Comparison of ENCODE assay signal across 17 mouse cellular contexts in genomic region chr7:102258753-102259152, GRCm38 (mm10). TPM values are rescaled to one million over a fixed set of nuclear protein-coding genes. Genes with fewer than 3 reads are reported as not detected.
DNase-seq lines count a peak whose midpoint lies in the region; ATAC-seq and TF ChIP-seq lines count a peak whose summit lies in the region.
"Had no signal": no experiment of that assay in that cellular context is flagged by ENCODE, and none has a peak within 500 bp of the region (broad histone marks: within the 10 kb centered on the region; RNA-seq: fewer than 3 reads in every experiment).

No protein-coding gene starts in this region.

- no peaks in the 10 kb centered on the region for H3K79me2 ChIP-seq in MEL (ENCODE audit: control insufficient read depth, insufficient read depth, low read length, poor library complexity)

- peaks cover 7% of the 10 kb centered on the region in 2 experiments for H3K4me1 ChIP-seq in liver, embryonic 14.5 days (replicated peaks; ENCODE audit: control insufficient read depth in 2 of 2, insufficient read depth in 2 of 2, low read length in 1 of 2)
- peaks cover 2% of the 10 kb centered on the region; the same call in 1 of the 2 replicates for H3K4me1 ChIP-seq in liver, embryonic 11.5 days (replicated peaks; ENCODE audit: control insufficient read depth, insufficient read depth, low read length)
- H3K4me1 ChIP-seq in MEL (ENCODE audit: control insufficient read depth in 1 of 2, insufficient read depth in 2 of 2, low read length in 2 of 2), result peaks cover 8 to 10% of the 10 kb centered on the region in 2 experiments; a peak in 3 of 4 replicates
- H3K4me1 ChIP-seq in midbrain, embryonic 10.5 days, result no peaks in the 10 kb centered on the region
- H3K4me1 ChIP-seq: embryonic facial prominence, embryonic 13.5 days; forebrain, embryonic 10.5 days; forebrain, embryonic 13.5 days; heart, embryonic 13.5 days had no signal

- H3K27ac ChIP-seq in gastrocnemius, adult 2 months, result peak overlapping the region; percentile 56
- H3K27ac ChIP-seq in liver, embryonic 14.5 days, result no peak overlapping the region
- no peak overlapping the region for H3K27ac ChIP-seq in liver, embryonic 11.5 days (ENCODE audit: low read depth, low read length)
- peak overlapping the region; percentile 47 for H3K27ac ChIP-seq in MEL (ENCODE audit: control insufficient read depth, low read depth, low read length)
- no peak overlapping the region for H3K27ac ChIP-seq in midbrain, embryonic 10.5 days (replicated peaks)
- H3K27ac ChIP-seq: embryonic facial prominence, embryonic 10.5 days; embryonic facial prominence, embryonic 13.5 days; forebrain, embryonic 10.5 days; forebrain, embryonic 13.5 days; heart, embryonic 13.5 days; hindbrain, embryonic 14.5 days; hindbrain, postnatal 0 days had no signal

- no peak for DNase-seq in gastrocnemius, adult 2 months
- DNase-seq in gastrocnemius, postnatal 10 days, result no peak
- DNase-seq in liver, embryonic 14.5 days (ENCODE audit: low read depth in 3 of 3, low spot score in 3 of 3), result no peak
- no peak for DNase-seq in liver, embryonic 11.5 days (ENCODE audit: low spot score)
- DNase-seq in MEL (ENCODE audit: low read depth, low spot score), result peak; percentile 64
- no peak for DNase-seq in midbrain, embryonic 10.5 days (ENCODE audit: low spot score)

- ATAC-seq in liver, embryonic 14.5 days (ENCODE audit: insufficient read depth), result 0 out of 2 replicates have a peak, but pooled peaks have one; percentile 32
- no peak for ATAC-seq in liver, embryonic 11.5 days (replicated peaks; ENCODE audit: low FRiP score)
- ATAC-seq in erythroid progenitor cell, adult 5-6 weeks (replicated peaks; ENCODE audit: low FRiP score, poor library complexity, severe bottlenecking), result 0 out of 2 replicates have a peak, but pooled peaks have one; percentile 31

- no peak for TF ChIP-seq RAD21 in MEL (IDR thresholded peaks at IDR 0.05; ENCODE audit: low read depth, low read length)

- no peaks in the 10 kb centered on the region for H3K27me3 ChIP-seq in liver, embryonic 14.5 days (ENCODE audit: control insufficient read depth, insufficient read depth, low read length)
- no peaks in the 10 kb centered on the region for H3K27me3 ChIP-seq in liver, embryonic 11.5 days (replicated peaks; ENCODE audit: control insufficient read depth, insufficient read depth, low read length)
- H3K27me3 ChIP-seq in MEL (ENCODE audit: control insufficient read depth in 1 of 2, insufficient read depth in 2 of 2, low read length in 2 of 2), result no peaks in the 10 kb centered on the region
- no peaks in the 10 kb centered on the region for H3K27me3 ChIP-seq in midbrain, embryonic 10.5 days (ENCODE audit: low read depth, poor library complexity, severe bottlenecking)
- H3K27me3 ChIP-seq: CH12.LX; embryonic facial prominence, embryonic 13.5 days; forebrain, embryonic 13.5 days; heart, embryonic 13.5 days had no signal

- no peak overlapping the region for H3K4me3 ChIP-seq in gastrocnemius, adult 2 months
- H3K4me3 ChIP-seq in liver, embryonic 14.5 days (ENCODE audit: insufficient read depth in 1 of 2, low read depth in 2 of 2, low read length in 2 of 2), result no peak overlapping the region
- H3K4me3 ChIP-seq in liver, embryonic 11.5 days (ENCODE audit: low read depth, low read length), result no peak overlapping the region
- H3K4me3 ChIP-seq in MEL (ENCODE audit: control insufficient read depth in 1 of 2, insufficient read depth in 1 of 2, low read depth in 2 of 2, low read length in 2 of 2), result no peak overlapping the region
- no peak overlapping the region for H3K4me3 ChIP-seq in midbrain, embryonic 10.5 days
- H3K4me3 ChIP-seq: embryonic facial prominence, embryonic 10.5 days; embryonic facial prominence, embryonic 13.5 days; erythroblast, embryonic 14.5 days; forebrain, embryonic 10.5 days; forebrain, embryonic 13.5 days; heart, embryonic 13.5 days had no signal

- no peak overlapping the region for H3K9ac ChIP-seq in liver, embryonic 14.5 days (replicated peaks)
- no peak overlapping the region for H3K9ac ChIP-seq in liver, embryonic 11.5 days (ENCODE audit: low read depth, low read length)
- H3K9ac ChIP-seq in MEL (ENCODE audit: control insufficient read depth, low read depth, low read length, poor library complexity, severe bottlenecking), result peak overlapping the region; percentile 31; the same call in 1 of the 2 replicates
- H3K9ac ChIP-seq: embryonic facial prominence, embryonic 13.5 days; forebrain, embryonic 13.5 days; heart, embryonic 13.5 days; hindbrain, embryonic 14.5 days had no signal

- H3K36me3 ChIP-seq in liver, embryonic 14.5 days (replicated peaks; ENCODE audit: control insufficient read depth, insufficient read depth, low read depth), result no peaks in the 10 kb centered on the region
- H3K36me3 ChIP-seq in liver, embryonic 11.5 days (ENCODE audit: control insufficient read depth, insufficient read depth, low read length), result no peaks in the 10 kb centered on the region
- H3K36me3 ChIP-seq in MEL (ENCODE audit: control insufficient read depth in 1 of 2, insufficient read depth in 2 of 2, low read length in 2 of 2), result peaks cover 0 to 10% of the 10 kb centered on the region in 2 experiments; a peak in 2 of 4 replicates
- no peaks in the 10 kb centered on the region for H3K36me3 ChIP-seq in midbrain, embryonic 10.5 days
- H3K36me3 ChIP-seq: embryonic facial prominence, embryonic 10.5 days; embryonic facial prominence, embryonic 13.5 days; forebrain, embryonic 10.5 days; G1E; heart, embryonic 13.5 days had no signal

- TF ChIP-seq POLR2A in MEL (IDR thresholded peaks at IDR 0.05; ENCODE audit: control insufficient read depth in 1 of 2, insufficient read depth in 1 of 2, low read depth in 1 of 2, low read length in 2 of 2, poor library complexity in 1 of 2), result no peak

- intact Hi-C loops in gastrocnemius, adult 2 months (cut with DNase I), result loop anchor here (1.0 kb wide), 1 partner anchor 159 kb away; no protein-coding TSS in a partner anchor

- TF ChIP-seq EP300 in liver, embryonic 14.5 days (IDR thresholded peaks at IDR 0.05; ENCODE audit: low read depth), result no peak
- peak in 1 of 2 experiments; percentile 22; a peak in 1 of 4 replicates for TF ChIP-seq EP300 in MEL (IDR thresholded peaks at IDR 0.05; ENCODE audit: low read depth in 1 of 2, low read length in 2 of 2)

- H3K9me3 ChIP-seq in liver, embryonic 14.5 days (ENCODE audit: control insufficient read depth, low read length), result no peaks in the 10 kb centered on the region
- H3K9me3 ChIP-seq in liver, embryonic 11.5 days (ENCODE audit: control insufficient read depth, low read length), result no peaks in the 10 kb centered on the region
- H3K9me3 ChIP-seq in MEL (replicated peaks; ENCODE audit: insufficient read depth, low read length), result no peaks in the 10 kb centered on the region
- no peaks in the 10 kb centered on the region for H3K9me3 ChIP-seq in midbrain, embryonic 10.5 days (replicated peaks)
- H3K9me3 ChIP-seq: embryonic facial prominence, embryonic 10.5 days; embryonic facial prominence, embryonic 13.5 days; forebrain, embryonic 10.5 days; forebrain, embryonic 13.5 days; G1E; heart, embryonic 13.5 days had no signal

- no peak overlapping the region for H3K4me2 ChIP-seq in liver, embryonic 14.5 days (ENCODE audit: low read depth)
- H3K4me2 ChIP-seq in liver, embryonic 11.5 days, result no peak overlapping the region
- H3K4me2 ChIP-seq: embryonic facial prominence, embryonic 13.5 days; forebrain, embryonic 13.5 days; heart, embryonic 13.5 days; hindbrain, embryonic 14.5 days had no signal

- 36% methylated on average over 3 of the region's 3 CpGs for WGBS in liver, embryonic 14.5 days (ENCODE audit: insufficient replicate concordance)
- WGBS in liver, embryonic 11.5 days, result 60% methylated on average over 3 of the region's 3 CpGs
- WGBS in midbrain, embryonic 10.5 days, result 88% methylated on average over 3 of the region's 3 CpGs

- no peak for TF ChIP-seq CTCF in gastrocnemius, adult 2 months (IDR thresholded peaks at IDR 0.05)
- no peak for TF ChIP-seq CTCF in liver, embryonic 14.5 days (IDR thresholded peaks at IDR 0.05; ENCODE audit: low read depth)
- TF ChIP-seq CTCF in MEL (IDR thresholded peaks at IDR 0.05 in 2 of 3, conservative IDR thresholded peaks at IDR 0.05 in 1 of 3; ENCODE audit: control insufficient read depth in 1 of 3, insufficient read depth in 1 of 3, low read depth in 2 of 3, low read length in 3 of 3, poor library complexity in 1 of 3, severe bottlenecking in 1 of 3), result no peak

RNA-seq across cellular contexts. Expression of gene Rhog, which starts 2.9 kb away (rescaled TPM):
- 10 to 100 TPM; 14.7 to 17.0 TPM for total RNA-seq in gastrocnemius, adult 2 months (2021)
- total RNA-seq in gastrocnemius, postnatal 10 days (2021), result 10 to 100 TPM; 23.9 to 30.1 TPM
- 31.4 and 35.9 TPM in 2 replicates for polyA plus RNA-seq in liver, embryonic 14.5 days (2012; rRNA removed)
- polyA plus RNA-seq in liver, embryonic 14.5 days (2014; fragmentation: Nextera tagmentation; extraction: Ambion mirVana), result 53.4 and 55.6 TPM in 2 replicates
- polyA plus RNA-seq in liver, embryonic 11.5 days (2014; fragmentation: Nextera tagmentation; extraction: Ambion mirVana), result 76.8 and 81.1 TPM in 2 replicates
- total RNA-seq in MEL (2012; rRNA removed), result 24.1 and 33.3 TPM in 2 replicates
- polyA plus RNA-seq in MEL (2012; ENCODE audit: insufficient read depth in 1 of 2, insufficient read length in 2 of 2, low read depth in 1 of 2, low replicate concordance in 2 of 2, missing spikeins in 1 of 2), result 100 to 1,000 TPM; 347 to 425 TPM
- total RNA-seq in erythroid progenitor cell, adult 5-6 weeks (2015; ENCODE audit: low replicate concordance), result 125 and 176 TPM in 2 replicates
- 27.1 and 35.6 TPM in 2 replicates for total RNA-seq in erythroid progenitor cell, adult 5-6 weeks (2017; ENCODE audit: low replicate concordance)
- 34.8 and 34.9 TPM in 2 replicates for polyA plus RNA-seq in midbrain, embryonic 10.5 days (2016; fragmentation: Nextera tagmentation; extraction: Ambion mirVana)

RNA-seq across cellular contexts. Expression of gene Stim1, which starts 8.9 kb away (rescaled TPM):
- total RNA-seq in gastrocnemius, adult 2 months (2021), result 100 to 1,000 TPM; 156 to 196 TPM
- total RNA-seq in gastrocnemius, postnatal 10 days (2021), result 100 to 1,000 TPM; 219 to 233 TPM
- 6.9 and 7.9 TPM in 2 replicates for polyA plus RNA-seq in liver, embryonic 14.5 days (2012; rRNA removed)
- polyA plus RNA-seq in liver, embryonic 14.5 days (2014; fragmentation: Nextera tagmentation; extraction: Ambion mirVana), result 9.3 and 11.2 TPM in 2 replicates
- 22.0 and 23.3 TPM in 2 replicates for polyA plus RNA-seq in liver, embryonic 11.5 days (2014; fragmentation: Nextera tagmentation; extraction: Ambion mirVana)
- total RNA-seq in MEL (2012; rRNA removed), result 26.1 and 28.2 TPM in 2 replicates
- 10 to 100 TPM in 1 of 2 experiments, not detected in 1; 65.0 TPM for polyA plus RNA-seq in MEL (2012; ENCODE audit: insufficient read depth in 1 of 2, insufficient read length in 2 of 2, low read depth in 1 of 2, low replicate concordance in 2 of 2, missing spikeins in 1 of 2)
- 28.9 and 31.7 TPM in 2 replicates for total RNA-seq in erythroid progenitor cell, adult 5-6 weeks (2015; ENCODE audit: low replicate concordance)
- total RNA-seq in erythroid progenitor cell, adult 5-6 weeks (2017; ENCODE audit: low replicate concordance), result 45.2 and 72.3 TPM in 2 replicates
- 11.7 and 12.4 TPM in 2 replicates for polyA plus RNA-seq in midbrain, embryonic 10.5 days (2016; fragmentation: Nextera tagmentation; extraction: Ambion mirVana)

RNA-seq across cellular contexts. Expression of gene Pgap2, which starts 48.7 kb away (rescaled TPM):
- 10 to 100 TPM; 27.2 to 29.4 TPM for total RNA-seq in gastrocnemius, adult 2 months (2021)
- 10 to 100 TPM; 35.9 to 40.7 TPM for total RNA-seq in gastrocnemius, postnatal 10 days (2021)
- 14.5 and 15.4 TPM in 2 replicates for polyA plus RNA-seq in liver, embryonic 14.5 days (2012; rRNA removed)
- polyA plus RNA-seq in liver, embryonic 14.5 days (2014; fragmentation: Nextera tagmentation; extraction: Ambion mirVana), result 18.0 and 20.2 TPM in 2 replicates
- polyA plus RNA-seq in liver, embryonic 11.5 days (2014; fragmentation: Nextera tagmentation; extraction: Ambion mirVana), result 40.0 and 45.5 TPM in 2 replicates
- 21.1 and 29.2 TPM in 2 replicates for total RNA-seq in MEL (2012; rRNA removed)
- 10 to 100 TPM in 1 of 2 experiments, not detected in 1; 91.1 TPM for polyA plus RNA-seq in MEL (2012; ENCODE audit: insufficient read depth in 1 of 2, insufficient read length in 2 of 2, low read depth in 1 of 2, low replicate concordance in 2 of 2, missing spikeins in 1 of 2)
- 15.1 and 31.4 TPM in 2 replicates for total RNA-seq in erythroid progenitor cell, adult 5-6 weeks (2015; ENCODE audit: low replicate concordance)
- total RNA-seq in erythroid progenitor cell, adult 5-6 weeks (2017; ENCODE audit: low replicate concordance), result 6.5 and 16.3 TPM in 2 replicates
- 48.7 and 49.2 TPM in 2 replicates for polyA plus RNA-seq in midbrain, embryonic 10.5 days (2016; fragmentation: Nextera tagmentation; extraction: Ambion mirVana)

RNA-seq across cellular contexts. Expression of gene Nup98, which starts 48.8 kb away (rescaled TPM):
- total RNA-seq in gastrocnemius, adult 2 months (2021), result 10 to 100 TPM; 27.0 to 28.0 TPM
- 10 to 100 TPM; 25.1 to 31.5 TPM for total RNA-seq in gastrocnemius, postnatal 10 days (2021)
- 7.0 and 8.8 TPM in 2 replicates for polyA plus RNA-seq in liver, embryonic 14.5 days (2012; rRNA removed)
- 16.3 and 17.4 TPM in 2 replicates for polyA plus RNA-seq in liver, embryonic 14.5 days (2014; fragmentation: Nextera tagmentation; extraction: Ambion mirVana)
- 42.0 and 45.8 TPM in 2 replicates for polyA plus RNA-seq in liver, embryonic 11.5 days (2014; fragmentation: Nextera tagmentation; extraction: Ambion mirVana)
- 25.9 and 31.7 TPM in 2 replicates for total RNA-seq in MEL (2012; rRNA removed)
- 100 to 1,000 TPM in 1 of 2 experiments, 10 to 100 TPM in 1; 45.2 to 195 TPM for polyA plus RNA-seq in MEL (2012; ENCODE audit: insufficient read depth in 1 of 2, insufficient read length in 2 of 2, low read depth in 1 of 2, low replicate concordance in 2 of 2, missing spikeins in 1 of 2)
- 63.8 and 64.6 TPM in 2 replicates for total RNA-seq in erythroid progenitor cell, adult 5-6 weeks (2015; ENCODE audit: low replicate concordance)
- total RNA-seq in erythroid progenitor cell, adult 5-6 weeks (2017; ENCODE audit: low replicate concordance), result 53.6 and 64.2 TPM in 2 replicates
- polyA plus RNA-seq in midbrain, embryonic 10.5 days (2016; fragmentation: Nextera tagmentation; extraction: Ambion mirVana), result 43.9 and 44.4 TPM in 2 replicates

Comparison
In these comparisons a context has a peak if more than half of its experiments do, and no peak if none do; other contexts are left out.
1. H3K27ac ChIP-seq: peak in gastrocnemius, adult 2 months (single experiment) and MEL (single experiment); none in liver, embryonic 14.5 days (single experiment), liver, embryonic 11.5 days (single experiment) and midbrain, embryonic 10.5 days (single experiment).